Comparison of ENCODE assay signal across 13 mouse cellular contexts in genomic region chr11:54833833-54834232, GRCm38 (mm10). TPM values are rescaled to one million over a fixed set of nuclear protein-coding genes. Genes with fewer than 3 reads are reported as not detected.
DNase-seq lines count a peak whose midpoint lies in the region; ATAC-seq and TF ChIP-seq lines count a peak whose summit lies in the region.
"Had no signal": no experiment of that assay in that cellular context is flagged by ENCODE, and none has a peak within 500 bp of the region (broad histone marks: within the 10 kb centered on the region; RNA-seq: fewer than 3 reads in every experiment).

No protein-coding gene starts in this region.

- no peak overlapping the region for H3K9ac ChIP-seq in hindbrain, embryonic 16.5 days (ENCODE audit: low read depth, low read length)
- H3K9ac ChIP-seq: limb, embryonic 15.5 days; stomach, embryonic 15.5 days had no signal

- H3K4me2 ChIP-seq in hindbrain, embryonic 16.5 days (ENCODE audit: low read length), result no peak overlapping the region
- H3K4me2 ChIP-seq: limb, embryonic 15.5 days; midbrain, embryonic 11.5 days; stomach, embryonic 15.5 days had no signal

- H3K4me1 ChIP-seq in thymus, adult 2 months (replicated peaks; ENCODE audit: control insufficient read depth, insufficient read depth, low read length), result peaks cover 11% of the 10 kb centered on the region
- H3K4me1 ChIP-seq in hindbrain, embryonic 16.5 days (ENCODE audit: control insufficient read depth, insufficient read depth, low read depth, low read length), result no peaks in the 10 kb centered on the region
- H3K4me1 ChIP-seq in lung, adult 2 months (ENCODE audit: control insufficient read depth, insufficient read depth, low read length), result no peaks in the 10 kb centered on the region
- H3K4me1 ChIP-seq: limb, embryonic 15.5 days; stomach, embryonic 15.5 days had no signal

- ATAC-seq in hindbrain, embryonic 16.5 days, result no peak

- no peak overlapping the region for H3K4me3 ChIP-seq in thymus, adult 2 months (ENCODE audit: control insufficient read depth, insufficient read depth, low read length)
- H3K4me3 ChIP-seq in hindbrain, embryonic 16.5 days (ENCODE audit: low read length), result no peak overlapping the region
- H3K4me3 ChIP-seq in lung, adult 2 months (replicated peaks; ENCODE audit: extremely low read depth, low read depth, low read length), result no peak overlapping the region
- H3K4me3 ChIP-seq: erythroblast, embryonic 14.5 days; limb, embryonic 15.5 days; stomach, embryonic 15.5 days had no signal

- no peaks in the 10 kb centered on the region for H3K27me3 ChIP-seq in thymus, adult 2 months (ENCODE audit: control insufficient read depth, insufficient read depth, low read length)
- H3K27me3 ChIP-seq in hindbrain, embryonic 16.5 days (replicated peaks; ENCODE audit: control insufficient read depth, insufficient read depth, low read length), result no peaks in the 10 kb centered on the region
- H3K27me3 ChIP-seq: limb, embryonic 15.5 days; stomach, embryonic 15.5 days had no signal

- H3K9me3 ChIP-seq in hindbrain, embryonic 16.5 days (ENCODE audit: control insufficient read depth, low read length), result no peaks in the 10 kb centered on the region
- H3K9me3 ChIP-seq: limb, embryonic 15.5 days; stomach, embryonic 15.5 days had no signal

- TF ChIP-seq POLR2A in thymus, adult 2 months (IDR thresholded peaks at IDR 0.05; ENCODE audit: control insufficient read depth, extremely low read depth, insufficient read depth, low read length, poor library complexity), result no peak
- TF ChIP-seq POLR2A in lung, adult 2 months (IDR thresholded peaks at IDR 0.05; ENCODE audit: borderline replicate concordance, extremely low read depth, low read depth, low read length), result no peak

- H3K27ac ChIP-seq in thymus, adult 2 months (ENCODE audit: control insufficient read depth, insufficient read depth, low read length), result peak overlapping the region; percentile 17; the same call in 1 of the 2 replicates
- H3K27ac ChIP-seq in hindbrain, embryonic 16.5 days (ENCODE audit: low read depth, low read length), result no peak overlapping the region
- H3K27ac ChIP-seq: kidney, postnatal 0 days; limb, embryonic 15.5 days; stomach, embryonic 15.5 days had no signal

- whole genome bisulfite sequencing in thymus, adult 2 months, result 18% methylated on average over 4 of the region's 4 CpGs
- WGBS in hindbrain, embryonic 16.5 days, result 91% methylated on average over 4 of the region's 4 CpGs
- WGBS in lung, adult 2 months, result 89% methylated on average over 4 of the region's 4 CpGs

- intact Hi-C loops in left cerebral cortex, postnatal 36 days (cut with DNase I), result loop anchor here (1.0 kb wide), 1 partner anchor 29 kb away; no protein-coding TSS in a partner anchor

- DNase-seq in thymus, adult 2 months, result no peak
- no peak for DNase-seq in thymus, adult 18-20 months
- DNase-seq in layer of hippocampus, adult 9-11 months, result peak; percentile 92
- DNase-seq in left cerebral cortex, postnatal 36 days (ENCODE audit: low spot score in 2 of 2), result peak; percentile 85 to 89
- no peak for DNase-seq in urinary bladder, postnatal 4 days (ENCODE audit: low spot score in 2 of 2)
- no peak for DNase-seq in lung, adult 2 months
- DNase-seq: gastrocnemius, postnatal 10 days had no signal

- TF ChIP-seq CTCF in thymus, adult 2 months (IDR thresholded peaks at IDR 0.05; ENCODE audit: borderline replicate concordance, control insufficient read depth, extremely low read depth, insufficient read depth, low read length, poor library complexity), result no peak
- TF ChIP-seq CTCF in lung, adult 2 months (IDR thresholded peaks at IDR 0.05; ENCODE audit: insufficient read depth, low read length), result no peak

- H3K36me3 ChIP-seq in thymus, adult 2 months (ENCODE audit: control insufficient read depth, insufficient read depth, low read length), result no peaks in the 10 kb centered on the region
- H3K36me3 ChIP-seq in hindbrain, embryonic 16.5 days (ENCODE audit: control insufficient read depth, insufficient read depth, low read length), result no peaks in the 10 kb centered on the region
- H3K36me3 ChIP-seq: limb, embryonic 15.5 days; stomach, embryonic 15.5 days had no signal

RNA-seq across cellular contexts. Expression of gene Lyrm7, which starts 26.9 kb away (rescaled TPM):
- 2.9 and 3.5 TPM in 2 replicates for polyA plus RNA-seq in thymus, adult 2 months (2012; rRNA removed)
- total RNA-seq in left cerebral cortex, postnatal 36 days (2021), result 10 to 100 TPM; 29.0 to 32.0 TPM
- polyA plus RNA-seq in hindbrain, embryonic 16.5 days (2015; fragmentation: Nextera tagmentation; extraction: Ambion mirVana), result 10.4 and 10.6 TPM in 2 replicates
- 0.38 and 0.40 TPM in 2 replicates for polyA plus RNA-seq in lung, adult 2 months (2012; rRNA removed)
- polyA plus RNA-seq: erythroblast, embryonic 14.5 days had no signal

RNA-seq across cellular contexts. Expression of gene Hint1, which starts 32.4 kb away (rescaled TPM):
- polyA plus RNA-seq in thymus, adult 2 months (2012; rRNA removed), result 322 and 336 TPM in 2 replicates
- total RNA-seq in left cerebral cortex, postnatal 36 days (2021), result 100 to 1,000 TPM; 231 to 246 TPM
- polyA plus RNA-seq in hindbrain, embryonic 16.5 days (2015; fragmentation: Nextera tagmentation; extraction: Ambion mirVana), result 728 and 827 TPM in 2 replicates
- 251 and 265 TPM in 2 replicates for polyA plus RNA-seq in lung, adult 2 months (2012; rRNA removed)

RNA-seq across cellular contexts. Expression of gene Cdc42se2, which starts 46.4 kb away (rescaled TPM):
- polyA plus RNA-seq in thymus, adult 2 months (2012; rRNA removed), result 122 and 127 TPM in 2 replicates
- total RNA-seq in left cerebral cortex, postnatal 36 days (2021), result 100 to 1,000 TPM; 130 to 148 TPM
- 136 and 147 TPM in 2 replicates for polyA plus RNA-seq in hindbrain, embryonic 16.5 days (2015; fragmentation: Nextera tagmentation; extraction: Ambion mirVana)
- polyA plus RNA-seq in lung, adult 2 months (2012; rRNA removed), result 45.2 and 67.7 TPM in 2 replicates

Comparison
In these comparisons a context has a peak if more than half of its experiments do, and no peak if none do; other contexts are left out.
1. DNase-seq: peak in layer of hippocampus, adult 9-11 months (single experiment) and left cerebral cortex, postnatal 36 days (2 of 2); none in thymus, adult 2 months (single experiment), thymus, adult 18-20 months (0 of 2), urinary bladder, postnatal 4 days (0 of 2) and lung, adult 2 months (single experiment).